Mouse (Mus musculus) E14TG2a.4 (cell line): ENCODE results near the gene Wnt1.

Source experiments
- H3K27me3 ChIP-seq: 2 replicates; pipeline ENCODE4 v1.6.1; 2014; ENCODE audit warnings: low read length, control low read depth; ENCODE audit not compliant: insufficient read depth
- H3K36me3 ChIP-seq: 2 replicates; pipeline ENCODE4 v1.6.1; 2014; ENCODE audit warnings: low read length, control low read depth; ENCODE audit not compliant: insufficient read depth
- H3K4me1 ChIP-seq: replicated peaks from 2 replicates; pipeline ENCODE4 v1.6.1; 2014; ENCODE audit warnings: low read depth, low read length, control low read depth
- H3K4me3 ChIP-seq: replicated peaks from 2 replicates; pipeline ENCODE4 v1.5.1; 2014; ENCODE audit warnings: mild to moderate bottlenecking, low read length
- H3K9me3 ChIP-seq: 2 replicates; pipeline ENCODE4 v1.6.1; 2014; ENCODE audit warnings: low read length, control low read depth
- CTCF ChIP-seq: conservative IDR thresholded peaks from 2 replicates; pipeline ENCODE4 v1.5.1; 2014; ENCODE audit warnings: low read length
- NANOG ChIP-seq: IDR thresholded peaks from 2 replicates; pipeline ENCODE4 v1.6.1; 2014; ENCODE audit warnings: borderline replicate concordance, low read length, mixed read lengths
- POU5F1 ChIP-seq: IDR thresholded peaks from 2 replicates; pipeline ENCODE4 v1.6.1; 2014; ENCODE audit warnings: low read length, borderline replicate concordance

Gene Wnt1

GRCm38 (mm10) chr15:98834059-98834458 lies 44.4 kb downstream of the Wnt1 start:
- Histone ChIP-seq H3K27me3 (no peaks in the 10 kb centered on the region), H3K9me3 (no peaks in the 10 kb centered on the region), H3K4me1 (peaks cover 70% of the 10 kb centered on the region), H3K4me3 (no peak overlapping the region), H3K36me3 (peaks cover 65% of the 10 kb centered on the region)
- TF ChIP-seq POU5F1 (no peak), CTCF (no peak), NANOG (no peak)

DNA sequence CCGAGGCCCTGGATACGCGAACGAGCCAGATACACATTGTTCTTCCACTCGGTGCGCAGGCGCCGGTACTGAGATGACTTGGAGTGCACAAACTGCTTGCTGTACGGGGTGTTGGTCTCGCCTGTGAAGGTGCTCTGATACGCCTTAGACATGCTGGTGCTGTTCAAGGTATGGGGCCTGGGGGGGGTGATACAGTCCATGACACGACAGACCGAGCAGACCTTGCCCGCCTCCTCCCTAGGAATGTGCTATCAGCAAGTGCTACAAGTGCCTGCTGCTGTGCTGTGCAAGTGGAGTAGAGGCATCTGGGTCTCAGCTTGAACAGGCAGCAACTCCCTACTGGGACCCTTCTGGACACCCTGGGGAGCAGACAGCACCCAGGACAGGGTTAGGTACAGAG lies 45.6 kb downstream of the Wnt1 start:
- TF ChIP-seq CTCF (no peak), POU5F1 (no peak), NANOG (no peak)
- peaks cover 70% of the 10 kb centered on the region for H3K4me1 ChIP-seq
- no peaks in the 10 kb centered on the region for H3K27me3 ChIP-seq
- peak overlapping the region; percentile 45; the same call in 1 of the 2 replicates for H3K4me3 ChIP-seq
- no peaks in the 10 kb centered on the region for H3K9me3 ChIP-seq
- H3K36me3 ChIP-seq, result peaks cover 73% of the 10 kb centered on the region

DNA sequence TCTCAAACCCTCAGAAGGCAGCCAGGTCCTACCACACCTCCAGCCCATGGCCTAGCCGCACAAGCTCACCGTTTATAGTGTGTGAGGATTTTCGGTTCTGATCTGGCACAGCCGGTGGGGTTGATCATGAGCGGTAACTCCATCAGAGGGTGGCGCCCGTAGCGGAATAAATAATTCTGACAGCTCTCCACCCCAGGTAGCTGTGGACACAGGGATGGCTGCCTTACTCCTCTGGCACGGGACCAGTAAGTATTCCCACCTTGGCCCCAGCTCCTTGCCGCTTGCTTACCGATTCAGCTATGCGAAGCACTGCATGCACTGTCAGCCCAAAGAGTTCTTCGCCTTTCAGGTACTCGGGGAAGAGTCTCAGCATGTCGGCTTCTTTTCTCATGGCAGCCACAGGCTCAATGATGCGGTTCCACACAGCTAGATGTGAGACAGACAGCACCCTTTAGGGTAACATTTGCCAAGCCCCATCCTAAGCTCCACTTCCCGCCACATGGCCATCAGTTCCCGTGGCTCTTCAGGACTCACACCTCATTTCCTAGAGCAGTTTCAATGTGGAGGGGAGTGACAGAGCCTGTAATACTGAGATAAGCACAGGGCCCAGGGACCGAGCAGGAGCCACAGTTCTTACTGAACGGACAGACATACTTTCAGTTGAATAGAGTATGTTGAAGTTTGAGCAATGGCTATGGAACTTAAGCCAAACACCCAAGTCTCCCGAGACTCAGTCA lies 47.5 kb downstream of the Wnt1 start:
- TF ChIP-seq CTCF, result no peak
- TF ChIP-seq POU5F1, result no peak
- TF ChIP-seq NANOG, result no peak
- Histone ChIP-seq H3K36me3 (peaks cover 92% of the 10 kb centered on the region), H3K4me1 (peaks cover 76% of the 10 kb centered on the region), H3K4me3 (no peak overlapping the region), H3K27me3 (no peaks in the 10 kb centered on the region), H3K9me3 (no peaks in the 10 kb centered on the region)

DNA sequence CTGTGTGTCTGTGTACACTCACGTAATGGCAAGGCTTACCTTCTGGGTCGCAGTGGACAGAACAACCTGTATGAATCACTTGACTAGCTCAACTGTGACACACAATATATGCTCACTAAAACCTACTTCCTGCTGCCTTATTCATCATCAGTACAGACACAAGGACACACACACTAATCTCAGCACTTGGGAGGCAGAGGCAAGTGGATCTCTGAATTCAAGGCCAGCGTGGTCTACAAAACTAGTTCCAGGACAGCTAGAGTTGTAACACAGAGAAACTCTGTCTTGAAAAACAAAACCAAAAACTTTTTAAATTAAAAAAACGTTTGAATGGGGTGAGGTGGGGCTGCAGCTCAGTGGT lies 48.1 kb downstream of the Wnt1 start:
- no peak for TF ChIP-seq NANOG
- TF ChIP-seq POU5F1, result no peak
- TF ChIP-seq CTCF, result no peak

DNA sequence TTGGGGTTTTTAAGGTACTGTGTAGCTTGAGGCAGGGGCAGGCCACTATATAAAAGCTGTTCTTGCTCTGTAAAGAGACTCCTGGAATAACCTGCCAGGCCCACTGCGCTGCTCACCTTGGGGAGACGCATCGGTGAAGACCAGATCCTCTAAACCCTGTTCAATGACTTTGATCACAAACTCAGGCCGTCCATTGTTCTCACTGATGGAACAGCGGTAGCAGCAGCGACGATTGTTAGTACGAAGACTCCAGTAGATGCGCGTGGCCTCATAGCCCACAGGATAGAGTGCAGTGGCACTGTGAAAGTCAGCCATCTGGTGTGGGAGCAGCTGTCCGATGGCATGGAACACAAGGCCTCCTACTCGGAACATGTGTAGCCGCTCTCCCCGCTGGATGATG lies 49.5 kb downstream of the Wnt1 start:
- peaks cover 100% of the 10 kb centered on the region for H3K36me3 ChIP-seq
- TF ChIP-seq POU5F1, result no peak
- no peak for TF ChIP-seq NANOG
- TF ChIP-seq CTCF, result no peak

More for the DNA sequence above, 48.1 kb downstream of the Wnt1 start:
- H3K27me3 ChIP-seq, result no peaks in the 10 kb centered on the region
- H3K4me1 ChIP-seq, result peaks cover 71% of the 10 kb centered on the region
- no peaks in the 10 kb centered on the region for H3K9me3 ChIP-seq
- no peak overlapping the region for H3K4me3 ChIP-seq
- peaks cover 98% of the 10 kb centered on the region for H3K36me3 ChIP-seq

DNA sequence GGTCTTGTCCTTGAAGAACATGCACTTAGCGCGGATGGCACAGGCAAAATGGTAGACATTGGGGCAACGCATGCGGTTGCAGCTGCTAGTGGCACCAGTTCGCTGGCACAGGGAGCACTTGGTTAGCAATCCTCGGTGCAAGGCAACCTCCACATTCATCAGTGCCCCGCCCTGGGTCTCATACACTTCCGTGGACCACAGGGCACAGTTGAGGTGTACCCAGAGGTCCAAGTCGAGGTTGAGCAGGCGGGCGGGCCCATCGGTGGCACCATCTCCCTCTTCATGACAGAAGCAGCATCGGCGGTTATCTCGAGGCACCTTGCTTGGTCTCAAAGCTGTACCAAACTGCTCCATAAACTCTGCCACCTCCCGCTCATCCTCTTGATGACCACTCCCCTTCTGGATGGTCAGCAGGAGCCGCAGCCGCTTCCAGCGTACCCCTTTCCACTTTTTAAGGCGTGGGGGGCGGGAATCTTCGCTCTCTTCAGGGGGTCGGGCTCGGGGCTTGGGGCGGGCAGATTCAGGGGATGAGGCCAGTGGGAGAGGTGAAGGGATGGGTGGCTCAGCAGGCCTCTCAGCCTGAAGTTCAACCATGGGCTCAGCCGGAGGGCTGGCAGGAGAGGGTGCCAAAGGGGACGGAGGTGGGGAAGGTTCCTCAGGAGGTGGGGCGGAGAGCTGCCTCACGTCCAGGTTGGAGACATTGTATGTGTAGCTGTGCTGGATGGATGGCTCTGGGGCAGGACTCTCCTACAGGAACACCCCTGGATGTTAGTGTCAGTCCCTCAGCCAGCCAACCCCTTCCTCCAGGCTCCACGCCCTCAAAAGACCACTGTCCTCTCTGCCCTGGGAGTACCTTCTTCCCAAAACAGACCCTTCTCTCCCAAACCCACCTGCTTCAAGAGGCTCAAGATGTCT lies 50.3 kb downstream of the Wnt1 start:
- TF ChIP-seq POU5F1 (no peak), NANOG (no peak), CTCF (no peak)
- Histone ChIP-seq H3K9me3 (no peaks in the 10 kb centered on the region), H3K4me1 (peaks cover 60% of the 10 kb centered on the region), H3K36me3 (peaks cover 100% of the 10 kb centered on the region), H3K27me3 (no peaks in the 10 kb centered on the region), H3K4me3 (peak overlapping the region; percentile 51)

More for the DNA sequence above, 49.5 kb downstream of the Wnt1 start:
- no peaks in the 10 kb centered on the region for H3K9me3 ChIP-seq
- peak overlapping the region; percentile 51 for H3K4me3 ChIP-seq
- H3K4me1 ChIP-seq, result peaks cover 68% of the 10 kb centered on the region
- no peaks in the 10 kb centered on the region for H3K27me3 ChIP-seq
